Mouse (Mus musculus) retina, postnatal 7 days (tissue): ENCODE measurements around the gene Tspyl2.
"Not testable (repeated sequence)": the region's sequence is repeated elsewhere in the genome, so short reads cannot be mapped to it uniquely, and the experiment has no call there.

Experiments used
- DNase-seq: peaks from one replicate; pipeline ENCODE4 v3.0.0-alpha.2; 2012; ENCODE audit warnings: low read depth, low spot score

The Tspyl2 gene

DNA sequence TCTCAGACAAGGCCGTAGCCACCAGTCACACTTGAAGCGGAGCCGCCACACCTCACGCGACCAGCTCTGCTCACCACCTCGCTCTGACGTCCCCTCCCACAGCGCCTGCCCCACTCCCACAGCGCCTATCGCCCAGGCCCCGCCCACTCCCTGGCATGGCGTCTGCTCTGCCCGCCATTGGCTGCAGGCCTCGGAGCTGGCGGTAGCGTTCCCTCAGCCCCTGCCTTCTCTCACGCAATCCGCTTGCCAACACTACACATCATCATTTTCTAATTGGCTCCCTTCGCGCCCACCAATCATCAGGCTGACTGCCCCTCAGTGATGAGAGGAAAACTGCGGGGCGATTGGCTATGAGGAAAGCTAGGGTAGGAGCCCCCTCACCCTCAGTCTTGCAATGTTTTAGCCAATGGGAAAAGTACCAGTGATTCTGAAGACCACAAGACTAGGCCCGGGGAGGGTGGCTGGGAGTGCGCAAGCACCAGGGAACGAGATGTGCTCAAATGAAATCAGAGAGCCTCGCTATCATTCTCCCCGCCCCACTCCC is at the start of gene Tspyl2:
TSS of gene Tspyl2 (minus strand) at position 68 of the 544 bp plus-strand sequence.
- peak; percentile 85 for DNase-seq

DNA sequence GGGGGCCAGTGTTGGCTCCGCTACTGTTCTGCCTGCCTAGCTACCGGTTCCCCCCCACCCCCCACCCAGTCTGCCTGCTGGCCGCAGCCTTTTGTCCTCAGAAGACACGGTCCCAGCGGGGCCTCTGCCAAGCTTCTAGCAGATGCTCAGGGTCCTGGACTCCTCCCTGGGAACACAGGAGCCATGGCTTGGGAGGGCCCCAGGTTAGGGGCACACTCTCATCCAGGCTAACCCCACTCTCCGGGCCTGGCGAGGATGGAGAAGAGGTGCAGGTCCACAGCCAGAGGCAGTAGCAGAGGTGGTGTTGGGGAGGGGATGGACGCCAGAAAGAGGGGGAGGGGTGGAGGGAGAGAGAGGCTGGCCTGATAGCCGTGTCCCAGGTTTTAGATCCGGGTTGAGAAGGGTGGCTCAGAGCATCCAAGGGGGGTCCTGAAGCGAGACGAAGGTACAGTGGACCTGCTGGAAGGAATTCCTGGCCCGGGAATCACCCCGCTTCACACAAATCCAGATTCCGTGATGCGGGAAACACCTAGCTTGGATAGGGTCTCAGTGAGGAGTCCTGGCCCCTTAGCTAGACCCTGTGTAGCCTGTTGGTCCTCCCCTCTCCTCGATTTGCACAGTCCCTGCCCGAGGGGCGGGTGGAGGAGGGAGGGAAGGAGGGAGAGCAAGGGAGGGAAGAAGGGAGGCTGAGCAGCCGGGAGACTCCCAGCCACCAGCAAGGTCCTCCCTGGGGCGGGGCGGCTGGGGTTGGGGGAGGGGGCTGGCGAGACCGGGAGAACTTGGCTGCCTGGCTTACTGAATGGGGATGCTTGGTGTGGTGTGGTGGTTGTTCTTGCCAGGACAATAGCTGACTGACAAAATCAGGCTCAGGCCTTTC is 26.4 kb upstream of the Tspyl2 start, which contains the start of gene Gpr173:
TSS of gene Gpr173 (minus strand) at position 308 of the 877 bp plus-strand sequence.
- peak; percentile 37 for DNase-seq

DNA sequence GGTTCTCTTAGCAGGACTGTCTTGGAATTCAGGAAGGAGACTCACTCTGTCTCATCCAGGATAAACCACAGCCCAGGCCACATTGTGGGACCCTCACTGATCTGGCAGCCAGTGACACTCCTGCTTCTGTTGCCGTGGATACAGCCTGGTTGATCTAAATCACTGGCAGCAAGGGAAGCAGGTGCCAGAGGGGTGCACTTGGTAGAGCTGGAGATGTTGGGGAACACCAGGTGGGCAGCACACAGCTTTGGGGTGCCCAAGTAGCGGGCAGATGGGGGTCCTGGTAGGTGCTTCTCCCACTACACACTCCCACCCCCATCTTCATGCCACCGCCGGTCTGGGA is 25.8 kb upstream of the Tspyl2 start:
- no peak for DNase-seq

DNA sequence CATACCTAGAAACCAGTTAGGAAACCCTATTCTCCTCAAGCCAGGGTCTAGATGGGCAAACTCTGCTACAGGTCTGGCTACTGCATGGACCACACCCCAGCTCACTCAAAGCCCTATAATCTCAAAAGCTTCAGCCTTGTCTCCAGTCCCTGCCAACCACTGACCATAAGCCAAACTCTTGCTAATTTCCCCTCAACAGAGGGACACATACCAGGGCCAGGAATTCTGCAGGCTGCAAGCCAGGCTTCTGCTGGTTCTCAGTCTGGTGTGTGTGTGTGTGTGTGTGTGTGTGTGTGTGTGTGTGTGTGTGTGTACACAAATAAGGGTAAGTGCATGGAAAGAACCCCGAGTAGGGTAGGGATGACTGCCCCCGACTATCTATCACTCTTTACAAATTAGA is 24.2 kb upstream of the Tspyl2 start:
- no peak for DNase-seq

DNA sequence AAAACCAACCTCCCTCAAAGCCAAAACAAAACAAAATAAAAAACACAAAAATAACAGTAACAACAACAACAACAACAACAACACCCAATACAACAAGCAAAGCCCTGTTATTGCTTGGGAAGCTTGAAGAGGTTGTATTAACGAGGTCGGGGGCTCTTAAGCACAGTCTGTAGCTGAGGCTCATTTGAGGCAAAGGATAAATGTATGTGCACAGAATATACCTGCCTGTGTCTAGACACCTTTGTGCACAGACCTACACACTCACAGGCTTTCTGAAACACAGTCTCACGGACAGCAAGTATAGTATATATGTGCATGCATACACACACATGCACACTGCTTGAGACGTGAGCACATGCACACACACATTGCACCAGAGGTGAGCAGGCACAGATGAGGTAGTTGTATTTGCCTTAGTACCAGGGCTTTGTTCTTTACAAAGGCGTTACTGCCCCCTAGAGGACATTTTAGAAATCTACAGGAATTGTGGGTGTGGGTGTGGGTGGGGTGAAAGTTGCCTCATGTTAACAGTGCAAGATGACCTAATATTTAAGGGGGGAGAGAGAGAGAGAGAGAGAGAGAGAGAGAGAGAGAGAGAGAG is 10.4 kb upstream of the Tspyl2 start:
- DNase-seq = peak; percentile 54

DNA sequence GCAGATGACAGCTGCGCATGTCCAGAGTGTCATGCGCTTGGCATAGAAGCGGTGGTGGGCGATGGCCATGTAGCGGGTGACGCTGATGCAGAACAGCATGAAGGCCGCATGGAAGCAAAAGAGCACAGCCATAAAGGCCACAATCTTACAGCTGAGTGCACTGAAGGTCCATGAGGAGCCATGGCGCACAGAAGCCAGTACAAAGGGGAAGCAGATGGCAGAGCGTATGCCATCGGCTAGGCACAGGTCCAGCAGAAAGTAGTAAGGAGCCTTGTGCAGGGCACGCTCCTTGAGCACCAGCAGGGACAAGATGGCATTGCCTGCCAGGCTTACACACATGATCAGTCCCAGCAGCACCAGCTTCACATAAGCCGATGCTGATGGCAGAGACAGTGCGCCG is 4.8 kb upstream of the Tspyl2 start:
- no peak for DNase-seq

DNA sequence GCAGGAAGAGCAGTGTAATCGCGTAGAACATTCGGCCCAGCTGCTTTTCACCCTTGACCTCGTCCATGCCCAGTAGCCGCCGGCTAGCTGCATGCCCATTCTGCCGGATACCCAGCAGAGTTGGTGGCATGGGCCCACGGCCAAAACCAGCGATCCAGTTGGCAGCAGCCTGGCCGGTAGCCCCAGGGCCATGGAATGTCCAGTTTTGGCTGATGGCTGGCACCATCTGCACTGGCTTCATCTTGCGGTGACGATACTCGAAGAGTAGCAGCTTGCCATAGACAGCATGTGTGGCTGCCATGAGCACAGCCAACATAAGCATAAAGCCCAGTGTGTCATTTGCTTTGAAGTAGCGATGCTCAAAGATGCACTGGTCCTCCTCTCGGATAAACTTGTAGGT is 4.4 kb upstream of the Tspyl2 start:
- no peak for DNase-seq

DNA sequence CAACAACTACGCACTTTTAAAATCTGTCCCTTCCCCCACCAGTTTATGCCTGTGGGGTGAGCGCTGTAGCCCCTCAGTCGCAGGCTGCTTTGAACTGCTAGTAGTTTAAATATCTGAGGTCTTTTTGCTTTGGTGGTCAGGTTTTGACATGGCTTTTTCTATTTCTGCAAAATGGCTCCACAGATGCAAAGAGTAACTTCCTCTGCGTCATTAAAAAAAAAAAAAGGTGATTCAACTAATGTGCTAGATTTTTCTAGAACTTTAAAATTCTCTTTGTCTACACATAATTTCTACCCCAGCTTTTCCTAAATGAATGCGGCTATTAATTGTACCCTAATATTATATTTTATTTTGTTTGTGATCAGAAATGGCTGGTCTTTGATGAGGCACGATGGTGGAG is 678 bp upstream of the Tspyl2 start:
- no peak for DNase-seq

DNA sequence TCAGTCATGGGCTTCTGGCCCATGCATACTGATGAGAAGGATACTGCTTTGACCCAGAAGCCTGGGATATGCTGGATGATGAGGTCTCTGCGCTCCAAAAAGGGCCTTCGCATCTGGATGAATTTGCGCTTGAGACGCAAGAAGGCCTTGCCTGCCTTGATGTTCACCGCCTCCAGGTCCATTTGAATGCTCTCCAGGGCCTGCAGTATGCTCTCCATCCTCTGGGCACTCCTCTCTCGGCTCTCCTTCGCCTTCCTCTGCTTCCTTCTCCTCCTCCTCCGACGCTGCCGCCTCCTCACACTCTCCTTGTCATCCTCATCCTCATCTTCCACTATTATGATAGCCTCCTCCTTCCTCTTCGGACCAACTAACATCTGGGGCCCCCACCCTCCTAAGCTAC is 729 bp downstream of the Tspyl2 start:
- DNase-seq = no peak

DNA sequence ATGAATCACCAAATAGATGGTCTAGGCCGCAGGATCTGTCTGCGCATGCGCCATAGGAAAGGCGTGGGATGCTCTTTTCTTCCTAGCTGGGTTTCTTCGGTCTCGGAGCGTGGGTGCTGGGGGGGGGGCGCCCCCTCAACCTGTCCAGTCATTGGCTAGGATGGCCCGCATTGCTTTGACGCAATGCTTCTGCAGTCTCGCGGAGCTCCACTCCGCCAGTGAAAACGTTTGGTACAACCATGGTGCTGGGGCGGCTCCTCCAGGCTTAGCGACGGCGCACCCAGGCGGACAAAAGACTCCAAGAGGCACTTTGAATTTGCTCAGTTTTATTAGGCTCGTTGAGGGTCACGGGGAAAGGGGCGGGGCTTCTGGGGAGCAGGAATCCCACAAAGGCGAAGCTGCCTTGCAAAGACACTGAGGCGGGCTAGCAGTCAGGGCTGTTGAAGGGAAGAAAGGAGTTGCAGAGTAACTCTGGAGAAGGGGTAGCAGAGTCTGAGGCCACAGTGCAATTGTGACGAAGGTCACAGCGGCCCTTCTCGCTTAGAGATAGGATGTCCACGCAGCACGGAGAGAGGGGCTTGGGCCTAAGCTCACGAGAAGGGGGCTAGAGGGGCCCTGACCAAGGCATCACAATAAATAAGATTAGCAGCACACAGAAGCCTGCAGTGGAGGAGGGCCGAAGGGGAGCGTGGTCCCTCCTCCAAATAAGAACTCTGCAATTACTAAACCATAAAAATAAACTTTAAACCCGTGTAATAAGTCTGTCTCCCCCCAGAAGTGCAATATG is 5.5 kb downstream of the Tspyl2 start:
- peak; percentile 74 for DNase-seq

DNA sequence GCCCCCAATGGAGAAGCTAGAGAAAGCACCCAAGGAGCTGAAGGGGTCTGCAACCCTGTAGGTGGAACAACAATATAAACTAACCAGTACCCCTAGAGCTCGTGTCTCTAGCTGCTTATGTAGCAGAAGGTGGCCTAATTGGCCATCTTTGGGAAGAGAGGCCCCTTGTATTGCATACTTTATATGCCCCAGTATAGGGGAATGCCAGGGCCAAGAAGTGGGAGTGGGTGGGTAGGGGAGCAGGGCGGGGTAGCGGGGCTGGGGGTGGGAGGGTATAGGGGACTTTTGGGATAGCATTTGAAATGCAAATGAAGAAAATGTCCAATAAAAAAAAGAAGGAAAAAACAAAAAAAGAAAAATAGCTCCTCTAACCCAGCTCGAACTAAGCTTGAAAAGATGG is 6.1 kb downstream of the Tspyl2 start:
- not testable (repeated sequence) for DNase-seq

DNA sequence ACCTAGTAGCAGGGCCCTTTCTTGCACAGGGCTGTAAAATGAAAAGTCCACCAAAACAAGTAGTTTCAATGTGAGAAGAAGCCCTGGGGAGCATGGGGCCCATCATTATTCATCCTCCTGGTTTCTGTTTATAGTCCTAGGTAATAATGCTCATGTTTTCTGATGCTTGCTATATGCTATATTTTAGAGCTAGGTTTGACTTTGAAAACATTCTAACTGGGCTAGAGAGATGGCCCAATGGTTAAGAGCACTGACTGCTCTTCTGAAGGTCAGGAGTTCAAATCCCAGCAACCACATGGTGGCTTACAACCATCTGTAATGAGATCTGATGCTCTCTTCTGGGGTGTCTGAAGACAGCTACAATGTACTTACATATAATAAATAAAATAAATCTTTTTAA is 12.8 kb downstream of the Tspyl2 start:
- DNase-seq = not testable (repeated sequence)

DNA sequence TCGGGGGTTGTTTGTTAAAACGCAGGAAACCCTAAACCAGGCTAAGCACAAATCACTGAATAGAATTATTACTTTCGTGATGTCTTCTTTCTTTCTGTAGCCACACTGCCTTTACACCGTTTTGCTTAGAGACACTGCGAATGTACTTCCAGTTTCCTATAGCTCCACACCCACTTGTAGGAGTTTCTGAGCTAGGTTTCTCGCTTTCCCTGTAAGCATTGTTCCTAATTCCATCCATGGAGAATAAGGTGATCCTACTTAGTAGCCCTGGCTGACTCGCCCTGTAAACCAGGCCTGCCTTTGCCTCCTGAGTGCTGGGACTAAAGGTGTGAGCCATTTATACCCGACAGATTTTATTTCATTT is 14.6 kb downstream of the Tspyl2 start:
- no peak for DNase-seq

DNA sequence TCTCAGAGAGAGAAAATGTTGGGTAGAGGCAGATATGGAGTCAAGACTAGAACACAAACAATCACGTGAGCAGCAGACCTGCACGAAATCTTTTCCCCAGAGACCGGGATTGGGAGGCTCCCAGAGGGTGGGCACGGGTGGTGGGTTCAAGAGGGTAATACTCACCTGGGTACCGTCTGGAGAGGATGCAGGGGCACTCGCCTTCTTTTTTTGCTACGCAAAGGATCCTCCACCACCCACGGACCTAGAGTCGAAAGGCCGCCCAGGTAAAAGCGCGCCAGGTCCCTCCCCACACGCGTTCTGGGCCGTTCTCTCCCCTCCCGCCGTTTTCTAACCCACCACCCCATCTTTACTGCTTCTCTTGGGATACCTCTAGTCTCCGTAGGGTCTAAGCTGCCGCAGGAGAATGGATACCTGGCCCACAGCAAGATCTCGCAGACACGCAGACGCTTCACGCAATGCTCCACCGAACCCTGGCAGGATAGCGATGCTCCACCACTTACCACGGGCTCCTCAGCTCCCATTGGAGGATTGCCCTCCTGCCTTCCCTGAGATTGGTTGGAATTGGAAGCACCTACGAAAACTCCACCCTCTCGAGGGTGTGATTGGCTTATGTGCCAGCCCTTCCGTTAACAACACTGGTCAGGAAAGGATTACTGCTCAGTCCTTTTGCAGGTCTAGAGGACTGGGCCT is 15.1 kb downstream of the Tspyl2 start, which contains the start of gene Kantr:
TSS of gene Kantr (minus strand) at position 500 of the 693 bp plus-strand sequence.
- peak; percentile 71 for DNase-seq

DNA sequence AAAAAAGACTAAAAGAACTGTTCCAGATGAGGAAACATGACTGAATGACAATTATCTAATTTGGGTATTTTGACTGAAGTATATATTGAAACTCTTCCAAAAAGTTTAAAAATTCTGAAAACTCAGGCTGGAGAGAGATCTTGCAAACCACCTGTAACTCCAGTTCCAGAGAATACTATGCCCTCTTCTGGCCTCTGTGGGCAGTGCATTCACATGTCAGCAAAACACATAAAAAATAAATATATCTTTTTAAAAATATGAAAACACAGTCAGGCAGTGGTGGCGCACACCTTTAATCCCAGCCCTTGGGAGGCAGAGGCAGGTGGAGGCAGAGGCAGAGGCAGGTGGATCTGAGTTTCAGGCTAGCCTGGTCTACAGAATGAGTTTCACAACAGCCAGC is 18.6 kb downstream of the Tspyl2 start:
- no peak for DNase-seq

DNA sequence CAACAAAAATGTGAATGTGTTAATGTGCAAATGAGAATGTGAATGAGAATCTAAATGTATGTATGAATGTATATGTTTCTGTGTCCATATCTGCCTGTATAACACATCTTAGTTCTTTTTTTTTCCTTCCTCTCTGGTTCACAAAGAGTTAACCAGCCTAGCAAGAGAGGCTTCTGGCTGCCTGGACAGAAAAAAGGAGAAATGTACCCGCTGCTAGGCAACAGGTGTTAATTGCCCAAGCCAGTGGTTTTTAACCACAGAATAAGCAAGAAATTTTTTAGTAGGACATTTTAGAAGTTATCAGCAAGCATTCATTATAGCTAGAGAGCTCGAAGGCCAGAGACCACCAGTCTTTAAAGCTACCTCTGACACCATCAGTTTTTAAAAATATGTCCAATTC is 19.4 kb downstream of the Tspyl2 start:
- DNase-seq = no peak

DNA sequence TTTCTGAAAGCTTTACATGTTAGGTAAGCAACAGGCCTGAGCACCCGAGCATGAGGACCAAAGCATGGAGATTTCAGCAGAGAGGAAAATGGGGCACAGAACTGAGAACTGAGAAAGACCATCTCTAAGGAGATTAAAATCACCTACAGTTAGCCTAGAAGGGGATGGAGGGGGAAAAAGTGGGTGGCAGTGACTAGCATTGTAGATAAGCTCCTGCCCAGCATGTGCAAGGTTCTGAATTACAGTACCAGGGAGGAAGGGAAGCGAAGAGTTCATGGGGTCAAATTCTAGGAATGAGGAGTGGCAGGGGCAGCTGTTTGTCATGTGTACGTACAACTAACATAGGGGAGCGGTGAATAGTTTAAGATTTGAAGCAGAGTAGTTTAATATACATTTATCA is 21.7 kb downstream of the Tspyl2 start:
- no peak for DNase-seq

DNA sequence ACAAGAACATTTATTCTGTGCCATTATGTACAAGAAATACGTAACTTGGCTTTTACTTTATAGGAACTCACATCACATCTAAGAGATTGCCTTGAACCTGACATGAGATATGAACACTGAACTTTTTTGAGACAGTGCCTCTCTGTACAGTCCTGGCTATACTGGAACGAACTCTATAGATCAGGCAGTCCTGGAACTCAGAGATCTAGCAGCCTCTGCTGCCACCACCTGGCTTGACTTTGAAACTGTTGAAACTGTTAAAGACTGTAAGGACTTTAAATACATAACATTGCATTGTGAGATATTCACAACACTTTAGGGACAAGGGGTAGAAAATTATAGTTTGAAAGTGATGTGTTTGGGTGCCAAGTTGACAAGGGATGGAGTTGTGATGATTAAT is 34.3 kb downstream of the Tspyl2 start:
- DNase-seq = no peak

DNA sequence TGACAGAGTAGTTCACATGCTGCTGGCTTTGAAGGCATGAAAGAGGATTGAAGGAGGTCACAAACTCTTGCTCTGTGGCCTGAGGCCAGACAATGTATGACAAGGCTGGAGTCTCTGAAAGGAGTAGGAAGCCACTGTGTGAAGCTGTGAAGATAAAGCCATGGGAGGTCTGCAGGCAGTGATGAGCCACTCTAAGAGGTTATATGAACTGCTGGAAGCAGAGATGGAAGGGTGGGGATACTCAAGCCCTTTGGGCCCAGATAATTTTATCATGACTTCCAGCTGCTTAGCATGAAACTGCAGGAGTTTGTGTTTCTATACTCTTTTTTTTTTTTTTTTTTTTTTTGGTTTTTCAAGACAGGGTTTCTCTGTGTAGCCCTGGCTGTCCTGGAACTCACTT is 34.9 kb downstream of the Tspyl2 start:
- DNase-seq = no peak

DNA sequence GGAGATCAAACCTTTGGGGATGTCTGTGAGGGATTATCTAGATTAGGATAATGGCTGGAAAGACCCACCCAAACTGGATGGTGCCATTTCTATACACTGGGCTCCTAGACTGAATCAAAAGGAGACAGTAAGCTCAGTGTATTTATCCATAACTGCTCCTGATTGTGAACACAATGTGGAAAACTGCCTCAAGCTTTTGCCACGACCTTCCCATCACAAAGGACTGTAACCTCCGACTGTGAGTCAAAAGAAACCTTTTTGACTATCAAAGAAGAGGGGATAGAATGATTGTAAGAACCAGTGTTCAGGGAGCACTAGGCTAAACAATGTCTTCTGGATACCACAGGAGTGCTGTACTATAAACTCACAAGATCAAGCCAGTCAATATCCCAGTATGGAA is 36.0 kb downstream of the Tspyl2 start:
- DNase-seq = no peak

DNA sequence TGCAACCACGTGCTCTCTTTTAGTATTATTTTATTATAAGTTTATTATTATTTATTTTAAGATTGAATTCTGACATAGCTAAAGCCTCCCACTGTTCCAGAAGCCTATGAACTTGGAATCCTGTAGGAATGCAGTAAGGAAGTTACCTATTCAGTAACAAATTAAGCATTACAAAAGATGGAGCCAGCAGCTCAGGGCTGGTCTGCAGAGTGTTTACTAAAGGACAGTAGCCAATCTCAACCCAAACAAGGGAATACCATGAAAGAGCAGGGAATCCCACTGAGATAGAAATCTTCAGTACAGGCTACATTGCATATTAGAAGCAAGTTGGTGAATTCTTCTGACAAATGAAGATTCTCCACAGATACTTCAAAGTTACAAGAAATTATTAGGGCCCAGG is 55.2 kb downstream of the Tspyl2 start:
- not testable (repeated sequence) for DNase-seq
